Mouse (Mus musculus): ENCODE results near the gene Sipa1l3.

Gene Sipa1l3

GRCm38 (mm10) chr7:29284523-29284922 is 233.9 kb downstream of the Sipa1l3 start:
- no peak for DNase-seq (ENCODE audit: low spot score in 2 of 2)

- no peak for DNase-seq (ENCODE audit: low spot score in 2 of 2)
Measured at GRCm38 (mm10) chr7:29283876-29284275, 234.6 kb downstream of the Sipa1l3 start.

- DNase-seq (ENCODE audit: low spot score in 2 of 2): no peak
Measured at GRCm38 (mm10) chr7:29282074-29282554, 236.3 kb downstream of the Sipa1l3 start.

GRCm38 (mm10) chr7:29281201-29282073 is 237.0 kb downstream of the Sipa1l3 start, which contains the start of gene Spint2:
Spint2 (minus strand) TSS chr7:29281912.
- DNase-seq (ENCODE audit: low spot score in 2 of 2): peak; percentile 34 to 36

GRCm38 (mm10) chr7:29280801-29281200 is 237.6 kb downstream of the Sipa1l3 start:
- no peak for DNase-seq (ENCODE audit: low spot score in 2 of 2)

- DNase-seq (ENCODE audit: low spot score in 2 of 2): no peak
Measured at GRCm38 (mm10) chr7:29279924-29280323, 238.5 kb downstream of the Sipa1l3 start.

DNA sequence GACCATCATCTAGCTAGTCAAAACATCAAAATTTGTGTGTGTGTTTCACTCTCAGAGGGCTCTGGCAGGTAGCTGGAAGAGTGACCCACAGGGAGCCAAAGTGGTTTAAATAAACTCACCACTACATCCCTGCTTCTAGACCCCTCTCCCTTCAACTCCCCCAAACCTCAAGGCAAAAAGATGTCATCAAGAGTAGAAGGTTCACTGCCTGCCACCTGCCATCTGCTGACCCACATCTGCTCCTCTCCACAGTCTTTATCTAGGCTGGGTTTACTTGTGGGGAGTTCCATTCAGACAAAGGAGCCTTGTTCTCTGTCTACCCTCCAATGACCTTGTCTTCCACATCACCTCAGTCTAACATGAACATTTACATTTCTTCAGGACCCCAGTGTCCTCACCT is 239.2 kb downstream of the Sipa1l3 start:
- DNase-seq (ENCODE audit: low spot score in 2 of 2): no peak

GRCm38 (mm10) chr7:29277510-29277909 is 240.9 kb downstream of the Sipa1l3 start:
- no peak for DNase-seq (ENCODE audit: low spot score in 2 of 2)

GRCm38 (mm10) chr7:29276715-29277114 is 241.7 kb downstream of the Sipa1l3 start:
- no peak for DNase-seq (ENCODE audit: low spot score in 2 of 2)

DNA sequence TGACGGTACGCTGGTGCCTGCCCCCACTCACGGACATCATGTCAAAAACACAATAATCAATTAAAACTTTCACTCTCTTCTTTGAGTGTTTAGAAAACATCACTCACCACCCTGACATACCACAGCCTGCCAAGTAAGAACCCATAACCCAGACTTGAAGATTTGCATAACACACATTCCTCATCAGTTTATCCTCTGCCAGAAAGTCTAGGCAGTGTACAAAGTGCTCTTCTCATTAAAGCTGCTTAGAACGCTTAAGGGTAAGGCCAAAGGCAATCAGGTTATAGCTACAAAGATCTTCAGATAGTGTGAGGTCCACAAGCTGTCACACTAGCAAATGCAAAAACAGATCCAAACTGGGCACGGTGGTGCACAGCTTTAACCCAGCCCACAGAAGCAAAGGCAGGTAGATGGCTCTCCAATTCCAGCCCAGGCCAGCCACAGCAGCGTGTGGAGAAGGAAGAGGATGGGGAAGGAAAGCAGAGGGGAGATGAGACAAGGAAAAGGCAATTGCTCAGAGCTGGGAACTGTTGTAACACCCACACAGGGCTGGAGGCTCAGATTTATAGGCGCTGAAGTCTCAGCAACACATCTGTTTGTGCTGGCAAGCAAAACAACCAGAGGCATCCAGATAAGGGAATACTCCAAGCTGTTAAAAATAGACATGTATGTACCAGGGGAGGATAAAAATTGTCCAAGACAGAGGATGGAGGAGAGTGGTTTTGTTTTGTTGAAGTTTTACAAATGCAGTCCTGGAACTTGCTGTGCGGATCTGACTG is 246.6 kb downstream of the Sipa1l3 start:
- no peak for DNase-seq (ENCODE audit: low spot score in 2 of 2)

DNA sequence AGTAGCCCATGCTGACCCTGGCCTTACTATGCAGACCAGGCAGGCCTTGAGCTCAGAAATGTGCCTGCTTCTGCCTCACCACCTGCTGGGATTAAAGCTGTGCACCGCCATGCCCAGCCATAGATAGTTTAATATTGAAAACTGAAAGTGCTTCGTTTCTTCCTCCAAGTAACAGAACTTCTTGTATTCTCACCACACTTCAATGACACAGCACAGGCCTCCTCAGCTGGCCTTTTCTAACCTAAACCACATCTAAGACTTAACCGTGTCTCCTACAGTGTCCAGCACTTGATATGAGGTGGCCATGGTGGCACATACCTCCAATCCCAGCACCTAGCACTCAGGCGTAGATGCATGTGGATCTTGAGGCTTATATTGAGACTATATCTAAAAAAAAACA is 248.0 kb downstream of the Sipa1l3 start:
- no peak for DNase-seq (ENCODE audit: low spot score in 2 of 2)

Data from frontal cortex, postnatal 10 days (tissue).